Mouse (Mus musculus) myocyte (in vitro differentiated cells): ENCODE data around the gene Med20.

ENCODE experiments used
- CEBPB ChIP-seq: IDR thresholded peaks from 2 replicates; pipeline ENCODE4 v1.6.1; 2011; ENCODE audit warnings: mild to moderate bottlenecking, moderate library complexity; ENCODE audit not compliant: poor library complexity, insufficient read depth, severe bottlenecking
- E2F4 ChIP-seq: IDR thresholded peaks from one replicate; pipeline ENCODE4 v1.6.1; 2011; ENCODE audit warnings: mild to moderate bottlenecking, control low read depth, moderate library complexity; ENCODE audit not compliant: insufficient read depth
- MAX ChIP-seq: IDR thresholded peaks from one replicate; pipeline ENCODE4 v1.6.1; 2011; ENCODE audit warnings: low read depth, mild to moderate bottlenecking, control low read depth
- MYOD1 ChIP-seq, 3 experiments: IDR thresholded peaks; one replicate each; pipeline ENCODE4 v1.6.1; 2011; ENCODE audit warnings: control low read depth in 2 of 3, low read depth in 2 of 3, mild to moderate bottlenecking in 2 of 3, moderate library complexity in 1 of 3; ENCODE audit not compliant: insufficient read length in 2 of 3, control insufficient read depth in 1 of 3
- POLR2A ChIP-seq: IDR thresholded peaks from one replicate; pipeline ENCODE4 v1.6.1; 2011; ENCODE audit warnings: low read depth, mild to moderate bottlenecking, control low read depth, moderate library complexity; ENCODE audit not compliant: insufficient read length
- TCF12 ChIP-seq: IDR thresholded peaks from one replicate; pipeline ENCODE4 v1.6.1; 2011; ENCODE audit warnings: mild to moderate bottlenecking, control low read depth; ENCODE audit not compliant: poor library complexity, insufficient read depth, severe bottlenecking
- TCF3 ChIP-seq: IDR thresholded peaks from one replicate; pipeline ENCODE4 v1.6.1; 2011; ENCODE audit warnings: low read depth, control low read depth; ENCODE audit not compliant: insufficient read length
- USF1 ChIP-seq: IDR thresholded peaks from one replicate; pipeline ENCODE4 v1.6.1; 2011; ENCODE audit warnings: low read depth, mild to moderate bottlenecking, control low read depth, moderate library complexity

- no peak for TF ChIP-seq POLR2A
- no peak for TF ChIP-seq TCF12
- TF ChIP-seq MYOD1 (IDR thresholded peaks at IDR 0.05; ENCODE audit: control insufficient read depth in 1 of 3, insufficient read length in 2 of 3, low read depth in 2 of 3), result no peak
- no peak for TF ChIP-seq CEBPB
- no peak for TF ChIP-seq MAX
- TF ChIP-seq TCF3, result no peak
- no peak for TF ChIP-seq USF1
- no peak for TF ChIP-seq E2F4
Measured at GRCm38 (mm10) chr17:47566133-47566532, 45.2 kb upstream of the Med20 start.
